Mouse (Mus musculus) embryonic fibroblast, embryonic 13.5 days (primary cell): ENCODE data around the gene Kcnn1.
A peak's percentile ranks its signal among the peaks of the same experiment; 100 is the strongest.

ENCODE experiments used
- CTCF ChIP-seq: IDR thresholded peaks from 2 replicates; pipeline ENCODE4 v1.5.1; 2011; ENCODE audit warnings: mild to moderate bottlenecking, control low read depth, low read length, moderate library complexity, borderline replicate concordance; ENCODE audit not compliant: insufficient read depth
- POLR2A ChIP-seq: IDR thresholded peaks from 2 replicates; pipeline ENCODE4 v1.6.1; 2011; ENCODE audit warnings: low read depth, mild to moderate bottlenecking, control low read depth, low read length, moderate library complexity

- no peak for TF ChIP-seq POLR2A
- TF ChIP-seq CTCF, result peak; percentile 7; the same call in 1 of the 2 replicates
Measured at GRCm38 (mm10) chr8:70868559-70869198, 5.6 kb upstream of the Kcnn1 start.
